Mouse (Mus musculus) adrenal gland, postnatal 25 days (tissue): ENCODE data around the gene Isx. TPM values are rescaled to one million over a fixed set of nuclear protein-coding genes. Genes with fewer than 3 reads are reported as not detected.

Source experiments
- DNase-seq: peaks from one replicate; pipeline ENCODE4 v3.0.0; 2021; ENCODE audit warnings: mixed read lengths
- total RNA-seq: library from RNA; stranded (reverse); gene quantifications from 2 replicates; pipeline ENCODE4 v1.2.3, GENCODE M21; 2021

Gene Isx
- total RNA-seq, 1 experiment from 2014 or later: not detected

- DNase-seq: no peak
Observed at GRCm38 (mm10) chr8:74901765-74902164, 28.8 kb downstream of the Isx start.

GRCm38 (mm10) chr8:74903054-74903842 is 30.3 kb downstream of the Isx start:
- no peak for DNase-seq

- DNase-seq: no peak
Observed at GRCm38 (mm10) chr8:74906333-74906732, 33.4 kb downstream of the Isx start.

GRCm38 (mm10) chr8:74910708-74911107 is 37.7 kb downstream of the Isx start:
- no peak for DNase-seq

GRCm38 (mm10) chr8:74920691-74921421 is 47.9 kb downstream of the Isx start:
- no peak for DNase-seq

GRCm38 (mm10) chr8:74921882-74922518 is 49.0 kb downstream of the Isx start:
- no peak for DNase-seq

- no peak for DNase-seq
Observed at GRCm38 (mm10) chr8:74927940-74928339, 55.0 kb downstream of the Isx start.

- DNase-seq: no peak
Observed at GRCm38 (mm10) chr8:74930731-74931130, 57.8 kb downstream of the Isx start.

- peak; percentile 13 for DNase-seq
Observed at GRCm38 (mm10) chr8:74935308-74935707, 62.3 kb downstream of the Isx start.

GRCm38 (mm10) chr8:74936656-74937055 is 63.7 kb downstream of the Isx start:
- DNase-seq: no peak

GRCm38 (mm10) chr8:74942056-74942455 is 69.1 kb downstream of the Isx start:
- DNase-seq: no peak

Other genes starting within 250 kb of the Isx start
- gene Hmgxb4, start 120.2 kb downstream of the Isx start, total RNA-seq: 27.3 and 34.5 TPM in 2 replicates
- gene Tom1, start 160.5 kb downstream of the Isx start, total RNA-seq: 36.1 and 45.9 TPM in 2 replicates
- gene Hmox1, start 220.4 kb downstream of the Isx start, total RNA-seq: 26.3 and 44.3 TPM in 2 replicates
- gene Mcm5, start 236.4 kb downstream of the Isx start, total RNA-seq: 24.2 and 26.3 TPM in 2 replicates